ENCODE assay signal across 8 mouse cellular contexts in the genomic region with DNA sequence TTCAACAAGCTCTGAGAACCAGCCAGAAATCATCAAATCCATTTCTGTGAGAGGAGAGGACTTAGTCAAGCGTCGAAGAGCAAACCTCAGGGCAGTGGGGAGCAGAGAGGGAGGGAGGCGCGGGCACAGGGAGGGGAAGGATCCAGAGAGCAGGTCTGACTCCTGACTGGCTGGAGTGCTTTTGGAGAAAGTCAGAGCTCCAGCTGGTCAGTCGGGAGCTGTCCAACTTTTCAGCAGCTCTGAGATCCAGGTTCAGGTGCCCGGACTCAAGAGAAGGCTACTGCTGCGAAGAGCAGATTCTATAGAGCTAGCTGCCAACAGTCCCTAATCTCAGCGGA.
A peak's percentile ranks its signal among the peaks of the same experiment; 100 is the strongest.
DNase-seq lines count a peak whose midpoint lies in the region; ATAC-seq and TF ChIP-seq lines count a peak whose summit lies in the region.

No protein-coding gene starts in this region.

- ATAC-seq in heart, embryonic 15.5 days (replicated peaks; ENCODE audit: insufficient number of reproducible peaks, insufficient read depth, low FRiP score, low read depth) = peak; percentile 66; the same call in 1 of the 2 replicates
- ATAC-seq in kidney, postnatal 0 days (replicated peaks; ENCODE audit: low FRiP score, low read depth) = no peak; the same call in 1 of the 2 replicates
- ATAC-seq in megakaryocyte progenitor cell, adult 5-6 weeks (replicated peaks; ENCODE audit: poor library complexity) = peak; percentile 70

- 1% methylated on average over 8 of the region's 8 CpGs for WGBS in heart, embryonic 15.5 days
- 0% methylated on average over 8 of the region's 8 CpGs for WGBS in kidney, postnatal 0 days

- H3K4me2 ChIP-seq in heart, embryonic 15.5 days = peak overlapping the region; percentile 91
- H3K4me2 ChIP-seq in kidney, postnatal 0 days (ENCODE audit: low read length) = peak overlapping the region; percentile 69

- no peaks in the 10 kb centered on the region for H3K9me3 ChIP-seq in heart, embryonic 15.5 days (replicated peaks)
- no peaks in the 10 kb centered on the region for H3K9me3 ChIP-seq in kidney, postnatal 0 days (replicated peaks; ENCODE audit: low read length)

- H3K4me1 ChIP-seq in heart, embryonic 15.5 days (replicated peaks) = peaks cover 12% of the 10 kb centered on the region
- peaks cover 4% of the 10 kb centered on the region; the same call in 1 of the 2 replicates for H3K4me1 ChIP-seq in kidney, postnatal 0 days (replicated peaks; ENCODE audit: insufficient read depth, low read length)

- H3K4me3 ChIP-seq in heart, embryonic 15.5 days = peak overlapping the region; percentile 49
- 0 out of 2 replicates have a peak overlapping the region, but pooled peaks have one; percentile 23 for H3K4me3 ChIP-seq in kidney, postnatal 0 days (replicated peaks; ENCODE audit: low read depth, low read length)

- peaks cover 40% of the 10 kb centered on the region for H3K27me3 ChIP-seq in heart, embryonic 15.5 days
- no peaks in the 10 kb centered on the region for H3K27me3 ChIP-seq in kidney, postnatal 0 days (ENCODE audit: insufficient read depth, low read length)

- H3K36me3 ChIP-seq in heart, embryonic 15.5 days = no peaks in the 10 kb centered on the region
- H3K36me3 ChIP-seq in kidney, postnatal 0 days (ENCODE audit: insufficient read depth, low read length) = no peaks in the 10 kb centered on the region

- no peak overlapping the region for H3K9ac ChIP-seq in heart, embryonic 15.5 days
- H3K9ac ChIP-seq in kidney, postnatal 0 days (ENCODE audit: low read depth, low read length) = no peak overlapping the region

- H3K27ac ChIP-seq in heart, embryonic 15.5 days = no peak overlapping the region
- no peak overlapping the region for H3K27ac ChIP-seq in kidney, postnatal 0 days

- no peak for TF ChIP-seq CTCF in kidney, postnatal 0 days (IDR thresholded peaks at IDR 0.05; ENCODE audit: low read depth)

- DNase-seq in urinary bladder, postnatal 14 days (ENCODE audit: low spot score) = peak; percentile 47
- DNase-seq in urinary bladder, adult 2 months (ENCODE audit: low spot score) = no peak
- DNase-seq in embryo, embryonic 11 days = peak; percentile 86
- peak; percentile 79 for DNase-seq in kidney, postnatal 0 days (ENCODE audit: low spot score)
- peak; percentile 3 to 13 for DNase-seq in urinary bladder, postnatal 36 days (ENCODE audit: low spot score in 2 of 2)
- no peak for DNase-seq in layer of hippocampus, postnatal 10 days (ENCODE audit: low spot score in 2 of 2)

Comparison
In these comparisons a context has a peak if more than half of its experiments do, and no peak if none do; other contexts are left out.
1. DNase-seq: peak in urinary bladder, postnatal 14 days (single experiment), embryo, embryonic 11 days (single experiment), kidney, postnatal 0 days (single experiment) and urinary bladder, postnatal 36 days (2 of 2); none in urinary bladder, adult 2 months (single experiment) and layer of hippocampus, postnatal 10 days (0 of 2).